Mouse (Mus musculus): ENCODE data around the gene Cnp.

Cnp gene

DNA sequence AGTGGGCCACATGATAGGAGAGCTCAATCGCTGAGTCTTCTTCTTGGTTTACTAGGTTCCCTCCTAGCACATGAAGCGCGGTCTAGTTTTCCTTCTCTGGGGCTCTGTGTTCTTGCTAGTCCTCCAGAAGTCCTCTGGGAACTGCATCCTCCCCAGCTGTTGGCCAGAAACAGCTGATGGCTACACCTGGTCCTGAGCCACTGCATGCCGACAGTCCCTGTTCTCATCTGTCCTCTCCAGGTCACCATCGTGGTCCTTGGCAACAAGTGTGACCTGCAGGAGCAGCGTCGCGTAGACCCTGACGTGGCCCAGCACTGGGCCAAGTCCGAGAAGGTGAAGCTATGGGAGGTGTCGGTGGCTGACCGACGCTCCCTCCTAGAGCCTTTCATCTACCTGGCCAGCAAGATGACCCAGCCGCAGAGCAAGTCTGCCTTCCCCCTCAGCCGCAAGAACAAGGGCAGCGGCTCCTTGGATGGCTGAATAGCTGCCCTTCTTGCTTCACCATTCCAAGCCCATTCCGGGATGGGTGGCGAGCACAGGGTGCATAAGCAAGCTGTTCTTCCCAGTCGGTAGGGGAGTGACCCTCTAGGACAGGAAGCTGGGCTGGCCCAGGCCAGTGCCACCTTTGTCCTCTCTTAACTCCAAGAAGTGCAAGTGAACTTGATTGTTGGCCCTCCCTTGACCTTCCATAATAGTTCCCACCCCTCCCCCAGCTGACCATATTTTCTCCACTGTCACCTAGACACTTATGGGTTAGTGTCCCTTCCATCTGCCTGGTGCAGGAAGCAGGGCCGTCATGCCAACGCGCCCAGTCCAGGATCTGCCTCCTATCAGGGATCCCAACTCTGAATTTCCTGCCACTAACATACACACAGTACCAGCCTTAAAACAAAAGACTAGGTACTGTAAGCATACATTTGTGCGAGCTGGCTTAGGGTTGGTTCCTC is 51.3 kb downstream of the Cnp start:
- no peak for DNase-seq

DNA sequence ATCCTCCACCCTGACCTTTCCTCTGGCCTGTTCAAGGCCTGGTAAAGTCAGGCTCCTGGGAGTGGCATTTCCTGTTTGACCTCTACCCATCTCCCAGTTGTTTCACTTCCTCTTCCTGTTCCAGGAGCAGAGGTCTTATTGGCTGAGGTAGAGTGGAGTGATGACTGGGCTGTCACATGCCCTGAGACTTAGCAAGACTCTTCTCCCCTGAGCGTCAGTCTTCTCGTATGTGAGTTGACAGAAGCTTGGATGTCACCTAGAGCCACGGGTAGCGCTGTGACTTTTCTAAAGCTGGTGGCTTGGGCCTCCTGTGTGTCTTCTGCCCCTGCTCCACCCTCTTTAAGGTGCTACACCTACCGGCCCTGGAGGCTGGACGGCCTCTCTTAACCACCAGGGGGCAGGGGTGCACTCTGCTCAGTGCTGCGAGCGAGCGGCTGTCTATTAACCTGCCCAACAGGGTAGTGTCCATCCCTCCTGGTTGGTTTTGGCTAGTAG is 52.0 kb downstream of the Cnp start:
- peak; percentile 91 to 94 for DNase-seq

DNA sequence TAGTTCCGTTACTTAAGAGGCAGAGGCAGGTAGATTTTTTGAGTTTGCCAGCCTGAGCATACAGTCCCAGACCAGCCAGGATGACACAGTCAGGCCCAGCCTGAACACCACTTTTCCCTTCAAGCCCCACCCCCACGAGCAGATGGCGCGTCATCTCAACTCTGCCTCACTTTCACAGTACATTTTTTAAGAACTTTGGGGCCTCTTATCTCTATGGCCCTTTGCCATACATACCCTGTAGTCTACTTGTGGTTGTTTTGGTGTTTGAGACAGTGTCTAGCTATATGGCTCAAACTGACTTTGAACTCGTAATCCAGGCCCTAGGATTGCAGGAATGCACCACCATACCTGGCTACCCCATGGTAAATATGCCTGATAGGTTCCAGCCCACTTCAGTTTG is 53.4 kb downstream of the Cnp start:
- DNase-seq = peak; percentile 35 to 44

DNA sequence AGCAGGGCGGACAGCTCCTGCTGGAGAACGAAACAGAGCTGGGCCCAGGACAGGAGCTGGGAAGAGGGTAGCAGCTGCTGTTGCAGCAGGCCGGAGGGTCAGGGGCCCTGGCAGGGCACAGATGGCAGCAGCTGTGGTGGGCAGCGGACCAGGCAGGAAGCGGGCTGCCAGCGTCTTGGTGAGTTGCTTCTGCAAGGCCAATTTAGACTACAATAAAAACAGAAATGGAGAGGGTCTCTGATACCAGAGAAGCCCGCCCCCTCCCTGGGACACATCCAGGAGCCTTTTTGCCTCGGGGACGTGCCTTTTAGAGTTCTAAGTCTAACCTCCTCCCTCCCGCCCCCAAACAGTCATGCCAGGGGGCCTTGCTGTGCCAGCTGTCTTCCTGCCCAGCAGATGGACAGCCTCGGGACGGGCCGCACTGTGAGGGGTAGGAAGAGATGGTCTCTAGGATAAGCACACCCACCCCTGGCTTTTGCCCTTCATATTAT is 54.2 kb downstream of the Cnp start:
- peak; percentile 90 to 92 for DNase-seq

DNA sequence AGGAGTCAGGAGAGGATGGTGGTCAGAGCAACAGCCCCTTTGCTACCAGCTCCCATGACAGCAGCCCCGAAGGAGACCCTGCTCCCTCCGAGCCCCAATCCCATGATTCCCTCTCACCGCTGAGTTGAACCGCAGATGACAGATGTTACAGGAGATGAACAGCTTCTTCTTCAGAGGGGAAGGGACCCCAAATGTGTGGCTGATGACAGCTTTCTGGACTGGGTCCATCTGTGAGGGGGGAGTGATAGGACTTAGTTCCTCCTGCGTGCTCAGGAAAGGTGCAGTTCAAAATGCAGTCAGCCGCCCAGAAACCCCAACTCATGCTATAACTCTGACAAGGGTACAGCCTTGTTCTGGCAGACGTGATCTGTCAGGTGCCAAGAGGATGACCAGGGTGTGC is 59.8 kb downstream of the Cnp start:
- no peak for DNase-seq

DNA sequence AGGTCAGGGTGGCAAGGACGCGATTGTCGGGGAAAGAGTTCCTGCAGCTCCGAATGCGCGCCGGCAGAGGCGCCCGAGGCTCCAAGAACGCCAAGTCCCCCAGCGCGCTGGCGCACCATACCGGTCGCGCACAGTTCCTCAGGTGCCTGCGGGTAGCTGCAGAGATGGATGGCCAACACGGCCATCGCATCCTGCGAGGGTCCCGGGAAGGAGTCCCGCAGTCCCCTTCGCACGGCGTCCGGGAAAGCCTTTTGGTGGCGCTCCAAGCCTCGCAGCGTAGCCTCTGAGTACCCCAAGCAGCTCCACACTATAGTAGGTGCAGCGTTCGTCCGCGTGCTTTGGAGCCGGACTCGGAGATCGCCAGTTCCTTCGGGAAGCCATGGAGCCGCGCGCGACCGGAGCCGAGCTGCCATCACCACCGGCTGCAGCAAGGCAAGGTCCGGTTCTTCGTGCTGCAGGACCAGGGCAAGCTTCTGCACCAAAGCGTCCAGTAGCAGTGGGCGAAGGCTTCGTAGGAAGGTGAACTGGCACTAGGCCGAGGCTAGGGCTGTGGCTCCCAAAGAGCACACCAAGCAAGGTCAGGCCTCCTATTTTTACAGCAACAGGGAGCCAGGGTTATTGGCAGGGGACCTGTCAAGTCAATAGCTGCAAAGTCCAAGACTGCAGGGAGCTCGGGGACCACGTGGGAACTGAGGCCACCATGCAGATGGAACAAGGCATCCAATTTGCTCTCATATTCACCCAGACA is 65.6 kb downstream of the Cnp start:
- DNase-seq = peak; percentile 73 to 78
